Mouse (Mus musculus) limb, embryonic 11.5 days (tissue): ENCODE data around the gene St5. TPM values are rescaled to one million over a fixed set of nuclear protein-coding genes. Genes with fewer than 3 reads are reported as not detected.

Source experiments
- ATAC-seq: fragments of 200-750 bp; cut with Nextera tagmentation; 2 replicates; pipeline ENCODE4 v1.8.0; 2017; ENCODE audit warnings: low read depth; ENCODE audit not compliant: insufficient number of reproducible peaks, low FRiP score, low TSS enrichment
- DNase-seq: peaks from one replicate; pipeline ENCODE4 v3.0.0-alpha.2; 2015; ENCODE audit warnings: low spot score
- H3K27ac ChIP-seq: fragments of 300-500 bp; sonication (generic); replicated peaks from 2 replicates; pipeline ENCODE4 v1.5.1; 2014; ENCODE audit warnings: low read depth, mild to moderate bottlenecking, low read length
- H3K27me3 ChIP-seq: fragments of 300-500 bp; sonication (generic); 2 replicates; pipeline ENCODE4 v1.6.1; 2014; ENCODE audit warnings: mild to moderate bottlenecking, low read length, mixed read lengths; ENCODE audit not compliant: control insufficient read depth, insufficient read depth
- H3K36me3 ChIP-seq: fragments of 300-500 bp; sonication (generic); 2 replicates; pipeline ENCODE4 v1.6.1; 2014; ENCODE audit warnings: mild to moderate bottlenecking, low read length, moderate library complexity, mixed read lengths; ENCODE audit not compliant: control insufficient read depth, insufficient read depth
- H3K4me1 ChIP-seq: fragments of 300-500 bp; sonication (generic); 2 replicates; pipeline ENCODE4 v1.6.1; 2014; ENCODE audit warnings: low read length, mixed read lengths; ENCODE audit not compliant: control insufficient read depth, insufficient read depth
- H3K4me2 ChIP-seq: fragments of 300-500 bp; sonication (generic); 2 replicates; pipeline ENCODE4 v1.6.1; 2014; ENCODE audit warnings: low read depth, mild to moderate bottlenecking, moderate library complexity; ENCODE audit not compliant: severe bottlenecking
- H3K4me3 ChIP-seq: fragments of 300-500 bp; sonication (generic); 2 replicates; pipeline ENCODE4 v1.5.1; 2014; ENCODE audit warnings: low read depth, low read length
- H3K9ac ChIP-seq: fragments of 300-500 bp; sonication (generic); 2 replicates; pipeline ENCODE4 v1.6.1; 2014; ENCODE audit warnings: mild to moderate bottlenecking, low read length
- H3K9me3 ChIP-seq: fragments of 300-500 bp; sonication (generic); 2 replicates; pipeline ENCODE4 v1.6.1; 2016; ENCODE audit warnings: low read length; ENCODE audit not compliant: control insufficient read depth
- WGBS: fragments of 180-500 bp; shearing (Covaris S2); extraction: QIAGEN DNeasy Blood & Tissue Kit; methylation state at CpG from one replicate; pipeline ENCODE4 v1.1.7; 2014; 5-methylcytosine and 5-hydroxymethylcytosine counted together
- polyA plus RNA-seq: library from polyadenylated mRNA; unstranded; fragments of >200 nt; fragmentation: Nextera tagmentation; extraction: Ambion mirVana; gene quantifications from 2 replicates; pipeline ENCODE4 v1.2.1, GENCODE M21; 2014

Gene St5
- polyA plus RNA-seq, 1 experiment from 2014 or later = 52.3 TPM

- no peak for DNase-seq
- Histone ChIP-seq H3K27ac (no peak overlapping the region), H3K4me1 (no peaks in the 10 kb centered on the region), H3K9me3 (no peaks in the 10 kb centered on the region), H3K4me3 (no peak overlapping the region), H3K27me3 (no peaks in the 10 kb centered on the region), H3K9ac (no peak overlapping the region), H3K36me3 (no peaks in the 10 kb centered on the region), H3K4me2 (no peak overlapping the region)
- WGBS = 77% methylated on average over 8 of the region's 8 CpGs
- ATAC-seq = no peak
Observed at GRCm38 (mm10) chr7:109588145-109588544, 115.3 kb downstream of the St5 start.

- Histone ChIP-seq H3K27ac (no peak overlapping the region), H3K4me3 (no peak overlapping the region), H3K27me3 (no peaks in the 10 kb centered on the region), H3K4me1 (no peaks in the 10 kb centered on the region), H3K9me3 (no peaks in the 10 kb centered on the region), H3K9ac (no peak overlapping the region), H3K36me3 (no peaks in the 10 kb centered on the region), H3K4me2 (no peak overlapping the region)
- no peak for DNase-seq
- no peak for ATAC-seq
- 61% methylated on average over 1 of the region's 1 CpGs for WGBS
Observed at GRCm38 (mm10) chr7:109584467-109584866, 118.9 kb downstream of the St5 start.

- Histone ChIP-seq H3K27ac (no peak overlapping the region), H3K9ac (no peak overlapping the region), H3K4me2 (no peak overlapping the region)
Observed at GRCm38 (mm10) chr7:109580489-109580888, 122.9 kb downstream of the St5 start.

GRCm38 (mm10) chr7:109579585-109580307, 123.7 kb downstream of the St5 start:
- ATAC-seq (no peak), DNase-seq (no peak)
- Histone ChIP-seq H3K27ac (no peak overlapping the region), H3K36me3 (no peaks in the 10 kb centered on the region), H3K9me3 (no peaks in the 10 kb centered on the region), H3K9ac (no peak overlapping the region), H3K4me3 (no peak overlapping the region), H3K4me2 (no peak overlapping the region), H3K27me3 (no peaks in the 10 kb centered on the region), H3K4me1 (no peaks in the 10 kb centered on the region)
- WGBS = 83% methylated on average over 6 of the region's 6 CpGs

More at GRCm38 (mm10) chr7:109580489-109580888, 122.9 kb downstream of the St5 start:
- ATAC-seq (no peak), DNase-seq (no peak)
- H3K4me3 ChIP-seq = no peak overlapping the region
- H3K36me3 ChIP-seq = no peaks in the 10 kb centered on the region
- H3K9me3 ChIP-seq = no peaks in the 10 kb centered on the region
- 90% methylated on average over 4 of the region's 4 CpGs for WGBS
- H3K4me1 ChIP-seq = no peaks in the 10 kb centered on the region
- H3K27me3 ChIP-seq = no peaks in the 10 kb centered on the region

- DNase-seq = no peak
- 71% methylated on average over 2 of the region's 2 CpGs for WGBS
- H3K27ac ChIP-seq = no peak overlapping the region
- no peaks in the 10 kb centered on the region for H3K36me3 ChIP-seq
- H3K4me1 ChIP-seq = no peaks in the 10 kb centered on the region
- H3K27me3 ChIP-seq = no peaks in the 10 kb centered on the region
- H3K4me3 ChIP-seq = no peak overlapping the region
- no peaks in the 10 kb centered on the region for H3K9me3 ChIP-seq
- no peak overlapping the region for H3K9ac ChIP-seq
- H3K4me2 ChIP-seq = no peak overlapping the region
- no peak for ATAC-seq
Observed at GRCm38 (mm10) chr7:109578880-109579584, 124.4 kb downstream of the St5 start.

- H3K9me3 ChIP-seq = no peaks in the 10 kb centered on the region
- no peak for DNase-seq
- H3K4me2 ChIP-seq = no peak overlapping the region
- no peak for ATAC-seq
- H3K27me3 ChIP-seq = no peaks in the 10 kb centered on the region
- 63% methylated on average over 11 of the region's 11 CpGs for WGBS
- no peak overlapping the region for H3K4me3 ChIP-seq
- H3K9ac ChIP-seq = no peak overlapping the region
- H3K27ac ChIP-seq = no peak overlapping the region
- no peaks in the 10 kb centered on the region for H3K36me3 ChIP-seq
- no peaks in the 10 kb centered on the region for H3K4me1 ChIP-seq
Observed at GRCm38 (mm10) chr7:109576321-109577314, 126.8 kb downstream of the St5 start.

- ATAC-seq (no peak), DNase-seq (no peak)
- Histone ChIP-seq H3K4me1 (no peaks in the 10 kb centered on the region), H3K4me3 (no peak overlapping the region), H3K9ac (no peak overlapping the region), H3K9me3 (no peaks in the 10 kb centered on the region), H3K27ac (no peak overlapping the region), H3K27me3 (no peaks in the 10 kb centered on the region), H3K4me2 (no peak overlapping the region), H3K36me3 (no peaks in the 10 kb centered on the region)
- WGBS = 96% methylated on average over 7 of the region's 7 CpGs
Observed at GRCm38 (mm10) chr7:109574166-109574565, 129.2 kb downstream of the St5 start.

- Histone ChIP-seq H3K4me1 (no peaks in the 10 kb centered on the region), H3K27ac (no peak overlapping the region), H3K9me3 (no peaks in the 10 kb centered on the region), H3K27me3 (no peaks in the 10 kb centered on the region), H3K9ac (no peak overlapping the region), H3K4me2 (no peak overlapping the region), H3K4me3 (no peak overlapping the region), H3K36me3 (no peaks in the 10 kb centered on the region)
- no peak for ATAC-seq
- 93% methylated on average over 4 of the region's 4 CpGs for WGBS
- no peak for DNase-seq
Observed at GRCm38 (mm10) chr7:109568391-109568892, 135.0 kb downstream of the St5 start.
